Mouse (Mus musculus) heart, adult 18-20 months (tissue): ENCODE measurements around the gene Etl4. TPM values are rescaled to one million over a fixed set of nuclear protein-coding genes. Genes with fewer than 3 reads are reported as not detected.

Source experiments
- DNase-seq, 2 experiments: peaks; one replicate each; pipeline ENCODE4 v3.0.0; 2021 to 2022; ENCODE audit warnings: mixed read lengths in 1 of 2
- total RNA-seq, 2 experiments: library from RNA; stranded (reverse); gene quantifications; 2 replicates each; pipeline ENCODE4 v1.2.3; 2021

Gene Etl4
- total RNA-seq, 2 experiments from 2014 or later: 30.0 to 34.9 TPM

DNA sequence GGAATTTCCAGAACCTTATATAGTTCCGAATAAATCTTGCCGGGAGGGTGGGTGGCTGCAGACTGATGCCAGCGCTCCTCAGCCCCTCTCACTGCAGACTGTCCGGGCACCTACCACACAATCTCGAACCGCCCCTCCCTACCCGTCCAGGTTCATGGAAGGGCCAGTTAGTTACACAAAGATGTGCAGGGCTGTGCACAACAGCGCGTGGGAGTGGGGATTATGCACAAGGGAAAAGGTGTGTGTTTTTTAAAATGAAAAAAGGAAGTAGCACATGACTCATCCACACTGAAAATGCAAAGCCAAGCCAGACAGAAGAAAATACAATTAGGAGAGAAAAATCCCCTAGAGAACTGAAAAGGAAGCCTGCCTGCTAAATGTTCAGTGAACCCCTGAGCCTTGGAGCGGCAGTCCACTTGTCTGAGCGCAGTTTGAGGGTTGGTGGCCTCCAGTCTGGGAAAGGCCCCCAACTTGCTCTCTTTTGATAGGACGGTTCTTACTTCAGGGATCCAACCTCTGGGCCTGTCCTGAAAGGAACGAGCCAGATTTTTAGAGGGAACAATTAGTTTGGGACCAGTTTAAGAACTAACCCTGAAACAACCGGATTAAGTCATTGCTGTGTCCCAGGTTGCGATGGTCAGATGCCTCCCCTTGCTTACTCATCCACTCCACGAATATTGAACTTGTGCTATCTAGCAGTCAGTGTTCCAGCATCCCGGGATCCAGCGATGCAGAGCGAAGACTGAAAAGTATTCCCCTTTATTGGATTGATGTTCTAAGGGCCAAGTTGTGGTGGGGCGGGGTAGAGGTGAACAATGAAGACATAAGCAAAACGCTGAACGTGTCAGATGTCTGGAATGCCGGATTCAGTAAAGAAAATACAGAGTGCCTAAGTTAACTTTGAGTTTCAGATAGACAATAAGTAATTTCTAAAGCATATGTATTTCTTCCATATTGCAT lies 611.3 kb downstream of the Etl4 start:
- DNase-seq: peak; percentile 55 to 68

DNA sequence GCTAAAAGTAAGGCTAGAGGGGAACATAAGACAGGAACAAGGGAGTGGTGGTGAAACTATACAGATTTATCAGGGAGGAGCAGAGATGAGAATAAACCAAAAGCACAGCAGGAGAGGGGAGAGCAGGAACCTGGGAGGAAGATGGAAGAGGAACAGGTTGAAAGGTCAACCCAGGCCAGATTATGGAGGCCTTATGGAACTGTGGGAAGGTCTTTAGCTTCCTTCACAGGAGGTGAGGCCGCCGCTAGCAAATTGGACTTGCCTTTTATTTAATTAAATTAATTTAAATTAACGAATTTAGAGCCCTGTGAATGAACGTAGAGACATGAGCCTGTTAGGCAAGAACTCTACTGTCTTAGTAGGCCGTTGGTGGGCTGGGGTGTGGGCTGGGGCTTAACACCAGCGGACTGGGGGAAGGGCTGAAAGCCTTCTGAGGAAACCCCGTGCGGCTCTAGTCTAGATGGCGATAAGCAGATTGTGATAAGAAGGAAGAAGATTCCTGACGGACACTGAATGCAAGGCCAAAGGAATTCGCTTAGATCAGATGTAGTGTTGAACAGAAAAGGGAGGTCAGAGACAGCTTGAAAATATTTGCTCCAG lies 612.2 kb downstream of the Etl4 start:
- no peak for DNase-seq

DNA sequence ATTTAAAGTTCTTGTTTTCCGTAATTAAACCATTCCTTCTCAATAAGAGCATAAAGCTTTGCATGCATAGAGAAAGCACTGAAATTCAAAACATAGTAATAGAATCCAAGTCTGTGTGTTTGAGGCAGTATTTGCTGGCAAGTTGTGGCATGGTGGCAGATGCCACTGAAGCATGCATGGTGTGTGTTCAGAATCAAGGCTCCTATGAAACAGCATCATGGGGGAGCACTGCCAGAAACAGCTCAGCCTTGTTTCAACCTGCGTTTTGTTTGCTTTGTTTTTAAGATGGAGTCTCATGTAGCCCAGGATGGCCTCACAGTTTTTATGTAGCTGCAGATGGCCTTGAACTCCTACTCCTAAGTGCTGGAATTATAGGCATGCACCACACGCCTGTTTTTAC lies 614.1 kb downstream of the Etl4 start:
- DNase-seq: no peak

DNA sequence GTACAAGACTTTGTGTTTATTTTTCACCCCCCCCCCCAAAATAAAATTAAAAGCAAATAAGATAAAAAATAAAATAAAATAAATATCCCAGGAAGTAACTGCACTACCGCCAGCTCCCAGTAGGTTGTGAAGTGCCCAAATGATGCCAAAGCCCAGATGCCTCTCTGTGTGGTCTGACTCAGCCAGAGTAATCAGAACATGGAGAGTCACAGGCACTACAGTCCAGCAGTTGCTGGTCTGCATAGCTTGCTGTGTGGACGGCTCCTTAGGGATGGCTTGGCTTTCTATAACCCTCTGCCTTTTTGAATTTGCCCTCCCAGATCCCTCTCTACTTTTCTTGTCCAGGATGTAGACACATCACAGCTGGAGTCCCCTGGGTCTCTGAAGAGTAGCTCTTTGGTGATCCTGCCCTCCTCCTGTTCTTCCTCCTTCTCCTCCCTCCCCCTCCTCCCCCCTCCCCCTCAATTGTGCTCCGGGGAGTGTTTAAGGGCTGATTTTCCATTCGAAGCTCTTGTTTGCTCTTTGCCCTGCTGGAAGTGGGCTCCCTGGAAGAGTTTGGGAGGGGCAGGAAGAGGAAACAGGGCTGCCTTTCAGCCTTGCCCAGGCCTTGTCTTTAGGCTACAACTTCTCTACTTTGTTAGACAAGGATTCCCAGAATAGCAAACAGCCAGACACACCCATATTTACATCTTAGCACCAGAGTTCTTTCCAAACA lies 616.5 kb downstream of the Etl4 start:
- peak; percentile 32 to 76 for DNase-seq

DNA sequence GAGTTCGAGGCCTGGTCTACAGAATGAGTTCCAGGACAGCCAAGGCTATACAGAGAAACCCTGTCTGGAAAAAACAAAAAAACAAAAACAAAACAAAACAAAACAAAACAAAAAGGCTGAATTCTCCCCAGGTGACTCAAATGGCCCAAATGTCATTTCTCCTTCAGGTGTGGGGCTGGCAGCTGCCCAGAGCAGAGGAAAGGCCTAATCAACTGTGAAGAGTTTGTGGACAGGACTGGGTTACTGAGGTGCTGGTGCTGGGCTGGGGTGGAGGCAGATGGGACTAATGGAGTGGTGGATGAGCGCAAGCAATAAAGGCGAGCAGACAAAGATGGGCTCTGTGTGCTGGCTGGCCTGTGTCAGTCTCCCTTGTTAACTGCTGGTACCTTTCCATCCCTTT lies 617.3 kb downstream of the Etl4 start:
- DNase-seq: no peak

DNA sequence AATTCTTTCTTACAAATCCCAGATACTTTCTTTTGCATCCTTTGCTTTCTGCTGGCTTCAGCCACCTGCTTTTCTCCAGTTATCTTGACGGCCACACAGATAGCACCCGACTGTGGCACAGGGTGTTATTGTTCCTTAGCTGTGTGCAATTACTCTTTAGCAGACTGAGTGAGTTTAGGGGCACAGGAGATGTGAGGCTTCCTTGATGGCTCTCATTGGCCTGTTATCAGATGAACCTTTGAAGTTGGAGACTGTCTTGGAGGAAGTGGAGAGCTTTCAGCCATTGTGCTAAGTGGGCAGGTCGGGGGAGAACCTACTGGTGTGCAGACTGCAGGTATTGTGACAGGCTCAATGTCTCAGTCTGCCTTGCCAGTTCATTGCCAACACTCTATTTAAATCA lies 623.0 kb downstream of the Etl4 start:
- DNase-seq: no peak

DNA sequence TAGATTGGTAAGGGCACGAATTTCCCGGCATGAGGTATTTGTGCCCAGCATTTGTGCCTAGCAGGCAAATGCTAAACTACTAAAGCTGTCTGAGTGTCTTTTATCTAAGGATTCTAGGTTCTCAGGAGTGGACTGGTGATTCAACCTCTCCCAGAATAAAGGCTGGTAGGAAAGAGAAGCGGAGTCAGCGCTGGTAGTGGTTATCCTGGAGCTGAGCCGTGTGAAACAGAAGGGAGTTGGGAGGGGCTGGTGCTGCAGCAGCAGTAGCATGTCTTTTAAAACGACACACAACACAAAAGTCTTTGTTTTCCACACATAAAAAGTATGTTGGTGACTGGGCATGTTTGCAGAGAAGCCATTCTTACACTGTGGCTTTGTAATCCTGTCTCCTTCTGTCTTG lies 628.2 kb downstream of the Etl4 start:
- DNase-seq: no peak

DNA sequence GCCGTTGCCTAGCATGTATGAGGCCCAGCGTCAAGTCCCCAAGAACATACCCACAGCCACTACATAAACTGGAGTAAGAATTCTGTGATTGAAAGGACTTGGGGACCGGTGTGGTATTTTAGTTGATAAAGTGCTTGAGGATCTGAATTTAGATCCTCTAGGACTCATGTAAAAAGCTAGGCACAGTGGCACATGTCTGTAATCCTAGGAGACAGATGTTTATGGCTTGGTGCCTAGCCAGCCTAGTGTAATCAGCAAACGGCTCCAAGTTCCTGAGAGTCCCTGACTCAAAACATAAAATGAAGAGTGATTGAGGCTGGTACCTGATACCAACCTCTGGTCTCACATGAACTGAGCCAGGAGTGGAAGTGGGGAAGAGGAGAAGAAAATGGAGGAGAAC lies 629.3 kb downstream of the Etl4 start:
- no peak for DNase-seq

DNA sequence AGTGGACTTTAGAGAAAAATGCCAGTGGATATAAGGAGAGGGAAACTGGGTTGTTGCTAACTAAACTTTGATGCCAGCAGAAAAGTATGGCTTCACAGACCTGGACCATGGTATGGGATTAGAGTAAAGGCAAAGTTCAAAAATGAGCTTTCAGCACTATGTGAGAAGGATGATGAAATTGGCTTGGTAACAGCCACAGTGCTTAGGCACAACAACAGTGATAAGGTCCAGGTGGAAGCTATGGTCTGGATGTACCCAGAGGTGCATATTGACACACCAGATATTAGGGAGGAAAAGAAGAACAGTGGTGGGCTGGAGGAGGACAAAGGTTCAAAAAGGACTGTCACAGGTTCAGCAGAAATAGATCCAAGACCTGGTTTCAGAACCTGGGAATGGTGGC lies 631.7 kb downstream of the Etl4 start:
- DNase-seq: no peak

DNA sequence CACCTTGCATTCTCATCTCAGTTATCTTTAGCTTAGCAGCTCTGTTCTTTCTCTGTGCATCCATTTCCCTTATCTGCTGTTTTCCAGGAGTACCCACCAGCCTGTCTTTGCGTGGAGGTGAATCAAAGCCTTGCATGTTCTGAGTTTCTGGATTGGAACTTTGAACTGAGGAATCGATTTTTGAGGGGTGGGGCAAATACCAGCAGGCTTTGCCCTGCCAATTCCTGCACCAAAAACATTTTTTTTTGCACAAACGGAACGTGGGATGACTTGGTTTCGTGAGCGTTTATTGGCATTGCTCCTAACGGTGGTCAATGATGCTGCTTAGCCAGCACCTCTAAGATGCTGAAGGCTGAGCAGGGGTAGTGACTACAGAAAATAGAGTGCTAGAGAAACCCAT lies 632.7 kb downstream of the Etl4 start:
- DNase-seq: no peak

DNA sequence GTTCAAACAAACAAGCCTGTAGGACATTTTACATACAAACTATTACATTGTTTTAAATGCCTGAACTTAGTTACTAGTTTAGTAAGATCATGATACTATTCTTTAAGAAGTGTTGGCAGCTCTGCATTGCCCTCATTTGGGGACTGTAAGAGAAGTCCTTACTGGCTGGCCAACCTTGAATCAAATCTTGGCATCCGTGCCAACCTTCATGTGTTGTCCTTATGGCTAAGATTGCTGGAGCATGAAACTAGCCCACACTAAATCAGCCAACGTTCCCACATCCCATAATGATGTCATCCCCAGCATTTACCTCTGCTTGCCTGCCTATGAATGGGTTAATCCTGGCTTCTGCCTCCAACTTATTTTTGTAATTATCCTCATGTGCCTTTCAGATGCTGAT lies 636.0 kb downstream of the Etl4 start:
- no peak for DNase-seq

DNA sequence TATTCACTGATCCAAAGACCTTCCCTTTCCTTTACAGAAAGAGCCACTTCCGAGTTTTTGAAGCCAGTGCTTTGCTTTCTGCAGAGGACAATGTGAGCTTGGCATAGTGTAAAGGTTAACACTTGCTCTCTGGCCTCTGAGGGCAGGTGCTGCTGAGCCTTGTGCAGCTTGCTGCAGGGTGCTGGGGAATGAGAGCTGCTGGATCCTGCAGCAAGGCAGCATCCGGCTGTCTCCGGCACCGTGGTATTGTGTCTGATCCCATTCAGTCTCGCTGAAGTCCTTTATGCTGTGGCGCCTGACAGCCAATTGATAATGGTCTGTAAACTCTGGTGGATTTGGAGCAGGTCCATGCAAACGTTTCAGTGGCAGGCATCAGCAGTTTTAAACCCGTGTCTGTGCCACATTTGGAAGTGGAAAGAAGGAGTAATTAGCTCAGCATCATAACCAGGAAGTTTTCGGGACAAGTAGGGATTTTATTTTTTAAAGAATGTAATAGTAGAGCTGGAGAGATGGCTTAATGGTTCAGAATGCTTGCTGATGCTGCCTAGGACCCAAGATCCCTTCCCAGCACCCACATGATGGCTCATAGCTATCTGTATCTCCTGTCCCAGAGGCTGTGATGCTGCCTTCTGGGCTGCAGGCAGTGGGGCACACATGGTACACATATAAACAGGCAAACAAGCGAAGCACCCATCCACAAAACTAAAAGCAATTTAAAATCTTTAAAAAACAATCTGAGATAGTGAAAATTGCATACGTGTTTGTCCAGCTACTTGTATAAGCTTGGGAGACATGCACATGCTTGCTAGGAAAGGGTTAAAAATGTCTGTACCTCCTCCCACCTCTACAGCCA lies 637.1 kb downstream of the Etl4 start:
- no peak for DNase-seq

DNA sequence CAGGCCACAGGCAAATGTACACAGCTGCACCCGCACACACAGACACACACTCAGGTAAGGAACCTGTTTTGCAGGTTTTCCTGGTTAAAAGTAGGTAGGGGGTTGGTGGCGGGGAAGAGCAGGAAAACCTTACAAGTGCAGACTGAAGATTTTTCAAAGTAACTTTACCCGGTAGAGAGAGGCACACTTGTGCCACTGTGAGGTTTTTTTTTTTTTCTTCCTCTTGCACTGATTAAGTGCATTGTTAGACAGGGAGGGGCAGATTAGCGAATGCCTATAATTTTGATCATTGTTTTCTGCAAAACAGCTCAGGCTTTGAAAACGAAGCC lies 637.7 kb downstream of the Etl4 start:
- DNase-seq: no peak

DNA sequence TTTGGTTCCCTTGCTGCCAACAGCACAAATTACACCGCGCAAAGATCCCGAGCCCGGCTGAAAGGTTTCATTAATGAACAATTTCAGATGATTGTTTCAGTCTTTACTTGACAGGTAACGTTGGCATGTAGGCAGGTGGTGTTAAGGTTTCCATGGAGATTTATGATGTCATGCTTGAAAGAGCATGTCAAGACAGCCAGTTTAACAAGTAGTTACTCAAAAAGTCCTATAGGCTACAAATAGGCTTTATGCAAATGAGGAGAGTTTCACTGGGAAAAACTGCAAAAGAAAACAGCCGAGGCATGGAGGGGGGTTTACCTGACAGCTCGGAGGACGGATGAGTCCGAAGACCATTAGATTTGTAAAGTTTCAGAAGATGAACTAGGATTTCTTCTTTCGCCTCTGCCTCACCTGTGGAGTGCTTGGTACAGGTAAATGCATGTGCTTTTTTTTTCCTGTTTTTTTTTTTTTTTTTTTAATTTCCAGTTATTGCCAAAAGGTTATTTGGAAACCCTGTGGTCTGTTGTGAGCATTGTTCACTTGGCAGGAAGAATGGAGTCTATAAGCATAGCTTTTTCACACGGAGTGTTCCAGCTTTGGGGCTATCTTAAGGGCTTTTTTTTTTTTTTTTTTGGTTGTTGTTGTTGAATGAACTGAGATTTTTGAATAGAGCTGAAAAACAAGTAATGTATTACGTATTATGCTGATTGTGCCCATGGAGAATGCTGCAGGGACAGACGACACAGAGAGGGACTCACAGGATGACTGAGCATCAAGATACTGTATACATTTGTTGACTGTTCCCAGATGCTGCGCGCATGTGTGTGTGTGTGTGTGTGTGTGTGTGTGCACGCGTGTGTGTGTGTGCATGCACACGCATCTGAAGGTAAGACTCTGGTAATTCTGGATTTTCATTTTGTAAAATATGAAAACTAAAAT lies 638.4 kb downstream of the Etl4 start:
- no peak for DNase-seq

DNA sequence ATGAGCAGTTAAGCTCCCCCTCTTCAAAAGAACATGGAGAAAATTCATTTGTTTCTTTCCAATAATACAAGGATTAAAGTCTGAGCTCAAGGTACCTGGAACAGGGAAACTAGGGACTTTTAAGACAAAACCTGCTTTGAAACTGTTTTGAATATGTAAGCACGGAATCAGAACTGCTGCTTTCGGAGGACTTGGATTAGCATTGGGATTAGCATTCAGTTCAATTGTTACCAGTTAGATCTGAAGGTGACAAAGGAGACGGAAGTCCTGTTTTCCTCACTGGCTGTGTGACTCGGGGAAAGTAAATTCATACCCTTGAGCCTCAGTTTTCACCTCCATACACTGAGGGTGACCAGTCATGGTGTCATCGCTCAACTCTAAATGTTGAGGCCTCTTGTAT lies 639.5 kb downstream of the Etl4 start:
- DNase-seq: no peak

DNA sequence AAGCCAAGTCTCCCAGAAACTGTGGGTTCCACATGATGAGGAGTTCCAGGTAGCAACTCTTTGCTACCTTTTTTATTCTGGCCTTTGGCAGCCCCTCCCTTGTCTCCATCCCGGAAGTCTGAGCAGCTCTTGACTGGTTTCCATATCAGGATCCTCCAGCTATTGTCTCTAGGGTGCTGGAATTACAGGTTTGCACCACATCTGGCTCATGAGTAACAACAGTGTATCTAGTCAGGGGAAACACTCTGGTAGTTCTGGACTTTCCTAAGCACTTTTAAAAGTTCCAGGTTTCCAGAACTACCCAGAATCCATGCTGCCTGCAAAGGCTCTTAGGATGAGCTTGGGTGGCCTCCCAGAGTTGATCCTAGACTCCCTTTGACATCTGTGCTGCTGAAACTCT lies 640.4 kb downstream of the Etl4 start:
- no peak for DNase-seq

DNA sequence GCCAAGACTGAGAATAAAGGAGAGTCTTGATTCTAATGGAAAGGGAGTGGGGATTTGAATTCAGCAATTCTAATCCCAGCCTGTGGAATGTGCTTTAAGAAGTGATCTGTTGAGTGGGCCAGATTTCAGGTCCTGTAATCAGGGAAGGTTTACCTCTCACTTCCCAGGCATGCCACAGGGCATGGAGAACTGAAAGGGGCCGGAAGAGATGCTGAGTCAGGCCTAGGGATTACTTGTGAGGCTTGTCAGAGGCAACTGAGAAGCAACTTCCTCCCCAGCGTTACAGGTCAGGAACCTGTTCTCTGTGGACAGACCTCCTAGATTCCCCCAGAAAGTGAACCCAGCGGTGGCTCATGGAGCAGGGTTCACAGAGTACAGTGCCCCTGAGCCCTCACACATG lies 646.1 kb downstream of the Etl4 start:
- DNase-seq: no peak

DNA sequence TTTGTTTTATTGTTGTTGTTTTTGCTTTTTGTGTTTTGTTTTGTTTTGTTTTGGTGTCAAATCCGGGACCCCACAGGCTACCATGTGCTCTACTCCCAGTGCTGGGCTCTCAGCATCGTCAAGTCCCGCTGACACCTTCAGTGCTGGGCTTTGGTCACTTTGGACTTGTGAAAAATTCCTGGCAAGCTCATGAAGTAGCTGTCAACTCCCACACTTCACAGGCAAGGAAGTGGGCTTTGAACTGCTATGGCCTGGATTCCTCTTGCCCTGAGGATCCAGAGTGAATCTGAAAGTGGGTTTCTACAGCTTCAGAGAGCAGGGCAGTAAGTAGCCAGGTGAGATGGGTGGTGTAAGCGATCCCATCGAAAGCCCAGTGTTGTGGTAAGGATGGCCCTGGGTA lies 649.5 kb downstream of the Etl4 start:
- DNase-seq: no peak

DNA sequence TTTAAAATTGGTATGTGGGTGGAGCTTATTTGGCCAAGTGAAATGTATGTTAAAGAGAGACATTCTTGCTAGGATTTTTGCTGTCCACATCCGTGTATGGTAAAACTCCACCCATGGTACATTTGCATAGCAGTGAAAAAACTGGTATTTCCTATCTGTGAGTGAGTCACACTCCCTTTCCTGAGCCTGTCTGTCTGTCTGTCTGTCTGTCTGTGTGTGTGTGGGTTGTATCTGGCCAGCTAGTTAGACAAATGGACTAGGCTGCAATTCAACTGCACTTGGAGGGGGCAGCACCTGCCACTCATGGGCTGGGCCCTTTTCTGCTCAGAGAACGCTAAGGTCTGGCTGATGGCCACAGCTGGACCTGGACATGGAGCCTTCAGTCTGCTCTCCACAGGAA lies 650.1 kb downstream of the Etl4 start:
- DNase-seq: peak in 1 of 2 experiments; percentile 3

DNA sequence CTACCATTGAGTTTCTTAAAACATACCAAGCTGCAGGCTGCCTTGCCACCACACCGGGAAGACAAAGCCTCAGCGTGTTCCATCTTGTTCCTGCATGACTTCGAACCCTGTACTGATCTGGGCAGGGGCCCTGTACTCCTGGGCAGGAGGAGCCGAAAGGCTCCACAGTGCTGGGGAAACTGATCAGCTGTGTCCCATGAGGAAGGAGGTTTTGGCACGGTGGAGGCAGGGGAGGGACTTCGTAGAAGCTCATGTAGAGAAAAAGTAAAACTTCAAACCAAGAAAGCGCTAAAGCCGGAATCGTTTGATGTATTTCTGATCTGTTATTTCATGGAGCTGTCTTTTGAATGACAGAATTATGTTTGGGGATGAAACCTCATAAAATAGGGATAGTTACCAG lies 651.0 kb downstream of the Etl4 start:
- DNase-seq: no peak

DNA sequence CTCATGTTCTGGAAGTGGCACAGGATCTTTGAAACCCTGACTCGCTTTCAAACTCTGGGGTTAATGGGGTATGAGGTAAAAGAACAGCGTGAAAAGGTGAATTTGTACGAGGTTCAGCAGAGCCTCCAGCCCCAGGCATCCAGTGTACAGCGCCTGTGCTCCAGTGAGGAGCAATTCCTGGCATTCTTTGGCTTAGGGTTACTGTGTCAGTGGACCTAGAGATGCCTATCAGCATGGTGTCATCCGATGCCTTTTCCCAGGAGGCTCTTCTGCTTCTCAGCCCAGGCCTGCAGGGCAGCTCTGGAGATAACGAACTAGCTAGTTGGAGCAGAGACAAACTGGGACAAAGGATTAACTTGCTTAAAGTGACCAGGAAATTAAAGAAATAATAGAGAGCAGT lies 653.5 kb downstream of the Etl4 start:
- no peak for DNase-seq
